Mouse (Mus musculus): ENCODE data around the gene Neo1. TPM values are rescaled to one million over a fixed set of nuclear protein-coding genes. Genes with fewer than 3 reads are reported as not detected.
A peak's percentile ranks its signal among the peaks of the same experiment; 100 is the strongest.

Neo1 gene
- 5.3 TPM in 2 replicates for polyA plus RNA-seq (2016; fragmentation: Nextera tagmentation; extraction: Ambion mirVana)

DNA sequence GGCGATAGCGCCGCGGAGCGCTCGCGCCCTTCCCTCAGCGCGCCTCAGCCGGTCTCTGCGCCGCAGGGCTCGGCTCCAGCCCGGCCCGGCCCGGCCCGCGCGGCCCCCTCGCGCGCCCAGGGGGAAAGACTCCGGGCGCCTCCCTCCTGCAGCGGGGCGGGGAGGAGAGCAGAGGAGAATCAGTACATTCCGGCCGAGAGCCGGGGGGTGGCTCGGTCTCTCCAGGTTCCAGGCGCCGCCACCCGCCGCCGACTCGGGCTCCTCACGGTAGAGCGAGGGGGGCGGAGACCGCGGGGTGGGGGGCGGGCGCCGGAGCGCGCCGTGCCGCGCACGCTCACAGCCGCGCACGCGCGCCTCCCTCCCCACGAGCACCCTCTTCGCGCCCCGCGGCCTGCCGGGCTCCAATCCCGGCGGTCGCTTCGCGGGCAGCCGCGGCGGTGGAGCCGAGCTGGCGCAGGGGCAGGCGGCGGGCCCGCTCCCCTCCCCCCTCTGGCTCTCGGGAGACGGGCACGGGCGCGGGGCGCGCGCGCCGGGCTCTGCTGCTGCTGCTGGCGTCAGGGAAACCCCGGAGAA is at the start of gene Neo1:
Gene Neo1 (minus strand): TSS at position 283 of the 573 bp plus-strand sequence.
- H3K4me3 ChIP-seq = peak within 1 kb of the TSS; percentile 64
- H3K9me3 ChIP-seq (replicated peaks) = no peaks in the 10 kb centered on the region
- peak within 1 kb of the TSS; percentile 82 for H3K27ac ChIP-seq
- peaks cover 55% of the 10 kb centered on the region for H3K27me3 ChIP-seq (replicated peaks)
- peak within 1 kb of the TSS; percentile 75 for H3K4me2 ChIP-seq
- under 1% methylated on average over 46 of the region's 86 CpGs for WGBS (ENCODE audit: insufficient replicate concordance)
- H3K4me1 ChIP-seq = peaks cover 9% of the 10 kb centered on the region; the same call in 1 of the 2 replicates
- peak; percentile 74 for ATAC-seq
- no peaks in the 10 kb centered on the region for H3K36me3 ChIP-seq
- H3K9ac ChIP-seq = peak within 1 kb of the TSS; percentile 60

DNA sequence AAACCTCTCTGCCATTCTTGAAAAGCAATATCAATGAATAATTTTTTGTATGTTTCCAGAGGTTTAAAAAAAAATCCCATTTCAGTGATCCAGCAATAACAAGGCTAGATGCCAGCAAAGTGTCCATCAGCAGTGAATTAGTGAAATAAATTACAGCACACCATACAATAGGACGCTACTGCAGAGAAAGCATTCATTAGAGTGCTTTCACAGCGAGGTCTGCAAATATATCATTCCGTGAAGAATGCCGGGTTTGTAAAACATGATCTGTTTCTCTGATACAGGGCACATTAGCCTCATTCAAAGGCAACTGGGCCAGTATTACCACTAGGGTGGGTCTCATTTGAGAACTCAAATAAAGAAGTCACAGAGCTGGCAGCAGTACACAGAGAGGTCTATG is 39.4 kb upstream of the Neo1 start:
- no peak for ATAC-seq
- Histone ChIP-seq H3K4me1 (no peaks in the 10 kb centered on the region), H3K9me3 (replicated peaks) (no peaks in the 10 kb centered on the region), H3K27me3 (replicated peaks) (peaks cover 3% of the 10 kb centered on the region), H3K4me3 (no peak overlapping the region), H3K9ac (no peak overlapping the region), H3K4me2 (no peak overlapping the region), H3K36me3 (no peaks in the 10 kb centered on the region), H3K27ac (no peak overlapping the region)
- WGBS (ENCODE audit: insufficient replicate concordance) = 83% methylated on average over 4 of the region's 4 CpGs

DNA sequence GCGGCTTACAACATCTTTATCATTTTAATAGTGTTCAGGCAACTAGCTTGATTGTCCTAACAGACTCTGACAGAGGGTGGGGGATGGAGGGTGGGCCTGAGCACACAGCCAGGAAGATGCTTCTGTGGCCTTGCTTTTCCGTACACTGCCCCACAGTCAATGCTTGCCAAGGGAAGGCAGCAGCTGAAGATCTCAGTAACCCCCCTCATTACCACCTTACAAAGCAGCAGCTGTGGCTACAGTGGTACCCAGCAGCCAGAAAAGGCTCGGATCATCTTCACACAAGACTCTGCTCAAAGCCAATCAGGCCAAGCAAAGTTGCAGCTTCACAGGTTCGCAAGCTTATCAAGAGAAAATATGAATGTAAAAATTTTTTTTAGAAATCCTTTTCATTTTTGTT is 37.6 kb upstream of the Neo1 start:
- no peak overlapping the region for H3K9ac ChIP-seq
- WGBS (ENCODE audit: insufficient replicate concordance) = 59% methylated on average over 4 of the region's 4 CpGs
- no peak for ATAC-seq
- H3K27me3 ChIP-seq (replicated peaks) = peaks cover 3% of the 10 kb centered on the region
- no peak overlapping the region for H3K27ac ChIP-seq
- no peak overlapping the region for H3K4me2 ChIP-seq
- no peaks in the 10 kb centered on the region for H3K9me3 ChIP-seq (replicated peaks)
- no peak overlapping the region for H3K4me3 ChIP-seq
- H3K36me3 ChIP-seq = no peaks in the 10 kb centered on the region
- H3K4me1 ChIP-seq = no peaks in the 10 kb centered on the region

DNA sequence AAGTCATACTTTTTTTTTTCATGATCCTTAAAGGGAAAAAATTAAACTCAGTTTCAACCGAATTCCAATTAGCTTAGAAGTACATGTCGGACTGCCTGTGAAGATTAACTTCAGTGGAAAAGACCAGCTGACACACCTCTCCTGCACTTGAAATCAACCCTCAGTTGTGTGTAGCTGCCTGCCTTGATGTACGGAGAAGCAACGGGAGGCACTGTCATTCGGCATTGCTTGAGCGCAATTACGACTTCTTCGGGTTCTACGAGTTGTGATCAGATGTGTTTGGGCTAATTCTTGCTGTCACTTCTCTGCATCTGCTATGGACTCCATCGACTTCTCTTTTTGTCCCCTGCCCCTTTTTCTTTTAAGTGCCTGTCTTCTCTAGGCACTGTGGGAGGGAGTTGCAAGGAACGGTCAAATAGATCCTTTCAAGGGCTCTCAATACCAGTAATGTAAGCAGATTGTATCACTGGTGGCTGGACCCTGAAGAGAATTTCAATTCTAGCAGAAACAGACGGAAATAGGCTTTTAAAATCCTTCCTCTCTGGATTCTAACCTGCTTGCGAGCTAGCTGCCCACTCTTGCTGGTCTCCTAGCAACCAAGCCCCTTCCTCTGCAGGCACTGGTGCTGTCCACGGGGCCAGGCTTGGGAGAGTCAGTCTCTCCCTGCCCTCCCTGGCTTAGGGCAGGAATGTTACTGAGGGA is 36.0 kb upstream of the Neo1 start:
- no peak overlapping the region for H3K27ac ChIP-seq
- 51% methylated on average over 14 of the region's 14 CpGs for WGBS (ENCODE audit: insufficient replicate concordance)
- H3K4me3 ChIP-seq = no peak overlapping the region
- no peak overlapping the region for H3K9ac ChIP-seq
- no peak for ATAC-seq
- no peaks in the 10 kb centered on the region for H3K4me1 ChIP-seq
- no peaks in the 10 kb centered on the region for H3K36me3 ChIP-seq
- H3K9me3 ChIP-seq (replicated peaks) = no peaks in the 10 kb centered on the region
- peaks cover 3% of the 10 kb centered on the region for H3K27me3 ChIP-seq (replicated peaks)
- no peak overlapping the region for H3K4me2 ChIP-seq

DNA sequence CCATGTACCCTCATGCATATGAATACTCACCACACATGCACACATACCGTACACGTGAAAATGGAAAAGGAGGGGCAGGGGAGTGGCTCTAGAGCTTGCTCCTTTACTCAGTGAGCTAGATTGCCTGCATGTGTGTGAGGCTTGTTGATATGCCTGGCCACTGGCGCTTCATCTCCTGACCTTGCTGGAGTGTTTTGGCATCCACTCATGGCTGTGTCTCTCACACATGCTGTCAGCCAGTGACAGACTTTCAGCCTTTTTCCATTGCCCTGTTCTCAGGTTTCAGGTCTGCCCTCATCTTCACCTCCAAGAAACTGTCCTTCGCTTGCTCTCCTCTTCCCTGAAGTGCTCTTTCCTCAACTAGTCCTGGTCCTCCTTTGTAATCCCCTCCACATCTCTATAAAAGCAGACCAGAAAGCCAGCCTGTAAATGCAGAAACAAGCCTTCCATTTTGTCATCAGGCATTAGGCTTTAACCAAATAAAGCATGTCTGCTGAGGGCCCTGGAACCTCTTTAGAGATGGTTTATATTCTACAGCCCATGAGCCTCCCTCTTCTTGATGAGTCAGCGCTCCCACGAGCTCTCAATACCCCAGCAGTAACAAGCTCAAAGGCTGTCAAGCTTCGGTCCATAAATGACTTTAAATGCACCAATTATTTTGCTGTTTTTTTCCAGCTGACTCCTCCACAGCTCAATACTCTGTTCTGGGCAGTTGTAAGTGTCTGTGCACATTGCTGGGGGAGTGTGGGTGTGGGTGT is 35.2 kb upstream of the Neo1 start:
- H3K4me1 ChIP-seq = no peaks in the 10 kb centered on the region
- no peak overlapping the region for H3K4me2 ChIP-seq
- WGBS (ENCODE audit: insufficient replicate concordance) = 69% methylated on average over 7 of the region's 7 CpGs
- no peaks in the 10 kb centered on the region for H3K9me3 ChIP-seq (replicated peaks)
- no peaks in the 10 kb centered on the region for H3K36me3 ChIP-seq
- no peak overlapping the region for H3K9ac ChIP-seq
- H3K4me3 ChIP-seq = no peak overlapping the region
- no peak for ATAC-seq
- H3K27ac ChIP-seq = no peak overlapping the region
- H3K27me3 ChIP-seq (replicated peaks) = peaks cover 3% of the 10 kb centered on the region

DNA sequence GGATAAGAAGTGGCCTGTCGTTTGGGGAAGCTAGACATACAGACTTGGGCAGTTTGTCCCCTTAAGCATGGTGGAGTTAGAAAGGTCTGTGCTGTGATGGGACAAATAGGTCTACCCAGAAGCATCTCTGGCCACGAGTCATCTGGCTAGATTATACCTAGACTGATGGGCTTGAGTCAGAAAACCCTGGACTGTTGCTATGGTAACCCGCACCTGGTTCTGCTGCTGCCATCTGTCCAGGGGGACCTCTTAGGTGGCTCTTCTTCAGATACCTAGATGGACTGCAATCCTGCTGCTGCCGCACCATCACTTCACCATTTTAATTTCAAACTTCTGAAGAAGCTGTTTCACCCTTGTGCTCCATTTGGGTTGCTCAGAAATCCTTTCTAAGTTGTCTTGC is 34.0 kb upstream of the Neo1 start:
- Histone ChIP-seq H3K9me3 (replicated peaks) (no peaks in the 10 kb centered on the region), H3K9ac (no peak overlapping the region), H3K4me1 (no peaks in the 10 kb centered on the region), H3K36me3 (no peaks in the 10 kb centered on the region), H3K27ac (no peak overlapping the region), H3K4me2 (no peak overlapping the region), H3K4me3 (no peak overlapping the region), H3K27me3 (replicated peaks) (peaks cover 3% of the 10 kb centered on the region)
- WGBS (ENCODE audit: insufficient replicate concordance) = 58% methylated on average over 4 of the region's 4 CpGs
- no peak for ATAC-seq

DNA sequence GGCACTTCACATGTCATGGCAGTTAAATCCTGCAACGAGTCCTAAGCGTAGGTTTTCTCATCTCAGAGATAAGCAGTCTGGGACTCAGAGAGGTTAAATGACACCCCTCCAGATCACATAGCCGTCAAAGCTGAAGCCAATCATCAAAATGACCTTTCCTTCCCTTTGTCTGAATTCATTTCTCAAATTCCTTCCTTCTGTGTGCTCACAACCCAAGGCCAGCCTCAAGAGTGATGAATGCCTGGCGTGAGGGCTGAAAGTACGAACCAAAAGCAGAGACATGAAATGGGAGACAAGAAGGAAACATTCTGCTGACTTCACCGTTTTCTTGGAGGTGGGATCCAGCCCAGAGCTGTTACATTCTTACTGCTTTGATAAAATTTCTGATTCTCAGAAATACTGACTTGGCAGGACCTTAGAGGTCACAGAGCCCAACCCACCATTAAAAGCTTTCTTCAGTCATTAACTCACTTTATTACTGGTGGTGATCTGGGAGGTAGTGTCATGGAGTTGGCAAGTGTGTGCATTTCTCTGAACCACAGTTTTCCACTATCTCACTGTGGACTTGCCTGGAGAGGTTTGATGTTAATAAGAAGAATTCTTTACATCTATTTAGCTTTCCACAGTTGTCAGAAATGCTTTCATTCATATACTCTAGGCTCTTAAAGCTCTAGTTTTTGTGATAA is 29.5 kb upstream of the Neo1 start:
- Histone ChIP-seq H3K4me1 (no peaks in the 10 kb centered on the region), H3K36me3 (no peaks in the 10 kb centered on the region), H3K9me3 (replicated peaks) (no peaks in the 10 kb centered on the region), H3K4me2 (no peak overlapping the region), H3K27me3 (replicated peaks) (no peaks in the 10 kb centered on the region), H3K4me3 (no peak overlapping the region), H3K9ac (no peak overlapping the region), H3K27ac (no peak overlapping the region)
- 44% methylated on average over 6 of the region's 6 CpGs for WGBS (ENCODE audit: insufficient replicate concordance)
- ATAC-seq = no peak

DNA sequence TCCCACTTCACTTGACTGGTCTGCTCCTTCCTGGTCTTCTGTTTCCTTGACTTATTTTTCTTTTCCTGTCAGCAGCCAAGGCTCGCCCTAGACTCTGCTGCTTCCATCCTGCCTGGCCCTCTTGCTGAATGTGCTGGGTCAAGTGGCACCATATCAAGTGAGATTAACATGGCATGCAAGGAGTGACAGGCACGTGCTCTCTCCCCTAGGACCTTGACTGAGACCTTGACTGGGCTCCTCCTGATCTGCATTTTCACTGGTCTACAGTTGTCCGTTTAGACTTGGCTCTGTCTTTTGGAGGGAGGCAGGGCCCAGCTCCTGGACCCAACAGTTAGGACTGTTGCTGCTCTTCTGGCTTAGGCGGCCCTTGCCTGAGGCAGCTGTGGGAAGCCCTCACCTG is 26.2 kb upstream of the Neo1 start:
- H3K4me1 ChIP-seq = no peaks in the 10 kb centered on the region
- H3K4me2 ChIP-seq = no peak overlapping the region
- H3K27me3 ChIP-seq (replicated peaks) = no peaks in the 10 kb centered on the region
- no peak for ATAC-seq
- no peaks in the 10 kb centered on the region for H3K9me3 ChIP-seq (replicated peaks)
- 37% methylated on average over 4 of the region's 4 CpGs for WGBS (ENCODE audit: insufficient replicate concordance)
- no peak overlapping the region for H3K4me3 ChIP-seq
- H3K9ac ChIP-seq = no peak overlapping the region
- H3K36me3 ChIP-seq = no peaks in the 10 kb centered on the region
- no peak overlapping the region for H3K27ac ChIP-seq

DNA sequence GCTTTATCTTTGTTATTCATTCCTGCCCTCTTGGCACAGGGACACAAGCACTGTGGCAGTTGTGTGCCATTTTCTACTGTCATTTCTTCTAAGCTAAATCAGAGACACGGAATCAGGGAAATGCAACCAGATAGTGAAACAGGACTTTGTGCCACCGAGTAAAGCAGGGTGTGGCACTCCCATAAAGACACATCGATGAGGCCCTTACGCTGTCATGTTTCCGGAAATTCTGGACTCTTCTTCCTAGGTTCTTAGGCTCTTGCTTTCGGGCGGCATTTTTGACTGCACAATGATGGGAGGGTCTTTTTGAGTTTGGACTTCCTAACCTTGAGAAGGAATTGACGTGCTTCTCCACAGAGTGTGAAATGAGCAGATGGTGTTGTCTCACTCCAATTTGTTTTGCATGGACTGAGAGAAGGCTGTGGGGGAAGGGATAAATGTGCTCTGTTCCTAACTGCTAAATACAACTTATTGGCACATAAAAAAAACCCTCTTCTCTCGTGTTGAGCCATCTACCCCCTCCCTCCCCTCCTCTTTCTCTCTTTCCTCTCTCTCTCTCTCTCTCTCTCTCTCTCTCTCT is 23.9 kb upstream of the Neo1 start:
- no peak overlapping the region for H3K4me2 ChIP-seq
- H3K36me3 ChIP-seq = no peaks in the 10 kb centered on the region
- H3K27me3 ChIP-seq (replicated peaks) = no peaks in the 10 kb centered on the region
- H3K9me3 ChIP-seq (replicated peaks) = no peaks in the 10 kb centered on the region
- no peak overlapping the region for H3K27ac ChIP-seq
- no peak overlapping the region for H3K9ac ChIP-seq
- H3K4me3 ChIP-seq = no peak overlapping the region
- no peaks in the 10 kb centered on the region for H3K4me1 ChIP-seq
- no peak for ATAC-seq
- 59% methylated on average over 9 of the region's 9 CpGs for WGBS (ENCODE audit: insufficient replicate concordance)

DNA sequence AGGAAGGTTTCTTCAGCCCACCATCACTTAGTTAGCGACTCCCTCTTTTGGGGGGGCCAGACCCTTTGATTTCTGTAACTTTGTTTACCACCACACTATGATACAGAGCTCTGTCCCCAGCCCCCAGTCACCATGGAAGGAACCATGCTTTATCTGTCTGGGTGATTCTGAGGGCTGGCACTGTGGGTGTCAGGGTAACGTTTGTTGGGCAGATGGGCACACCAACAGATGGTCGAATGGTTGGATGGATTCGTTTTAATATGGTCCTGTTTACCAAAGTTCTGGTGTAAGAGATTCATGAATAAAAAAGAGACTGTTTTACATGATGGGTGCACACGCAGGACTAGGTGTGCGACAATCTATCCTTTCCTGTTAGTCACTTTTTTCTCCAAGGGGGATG is 22.9 kb upstream of the Neo1 start:
- ATAC-seq = no peak
- WGBS (ENCODE audit: insufficient replicate concordance) = 68% methylated on average over 6 of the region's 6 CpGs
- no peak overlapping the region for H3K27ac ChIP-seq

DNA sequence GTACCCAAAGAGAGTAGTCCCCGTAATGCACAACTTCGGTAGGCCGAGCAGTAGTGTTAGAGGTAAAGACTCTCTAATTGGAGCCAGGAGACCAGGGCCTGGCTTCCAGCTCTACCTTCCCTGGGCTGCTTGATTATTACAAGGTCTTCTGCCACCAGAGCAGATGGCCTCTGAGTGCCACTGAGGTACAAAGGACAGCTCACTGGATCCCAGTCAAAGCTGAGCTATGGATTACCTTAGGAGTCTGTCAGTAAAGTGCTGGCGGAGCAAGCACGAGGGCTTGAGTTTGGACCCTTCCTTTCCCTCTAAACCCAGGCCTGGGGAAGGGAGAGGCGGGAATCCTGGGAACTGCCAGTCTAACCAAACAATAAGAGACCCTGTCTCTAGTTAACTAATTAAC is 21.8 kb upstream of the Neo1 start:
- 64% methylated on average over 6 of the region's 6 CpGs for WGBS (ENCODE audit: insufficient replicate concordance)
- H3K27me3 ChIP-seq (replicated peaks) = no peaks in the 10 kb centered on the region
- H3K36me3 ChIP-seq = no peaks in the 10 kb centered on the region
- H3K9ac ChIP-seq = no peak overlapping the region
- no peak overlapping the region for H3K4me3 ChIP-seq
- no peak for ATAC-seq
- no peak overlapping the region for H3K27ac ChIP-seq
- H3K9me3 ChIP-seq (replicated peaks) = no peaks in the 10 kb centered on the region
- H3K4me1 ChIP-seq = no peaks in the 10 kb centered on the region
- H3K4me2 ChIP-seq = no peak overlapping the region

More for the DNA sequence above, 22.9 kb upstream of the Neo1 start:
- H3K4me1 ChIP-seq = no peaks in the 10 kb centered on the region
- no peak overlapping the region for H3K4me3 ChIP-seq
- H3K4me2 ChIP-seq = no peak overlapping the region
- H3K9me3 ChIP-seq (replicated peaks) = no peaks in the 10 kb centered on the region
- H3K36me3 ChIP-seq = no peaks in the 10 kb centered on the region
- no peaks in the 10 kb centered on the region for H3K27me3 ChIP-seq (replicated peaks)
- no peak overlapping the region for H3K9ac ChIP-seq

DNA sequence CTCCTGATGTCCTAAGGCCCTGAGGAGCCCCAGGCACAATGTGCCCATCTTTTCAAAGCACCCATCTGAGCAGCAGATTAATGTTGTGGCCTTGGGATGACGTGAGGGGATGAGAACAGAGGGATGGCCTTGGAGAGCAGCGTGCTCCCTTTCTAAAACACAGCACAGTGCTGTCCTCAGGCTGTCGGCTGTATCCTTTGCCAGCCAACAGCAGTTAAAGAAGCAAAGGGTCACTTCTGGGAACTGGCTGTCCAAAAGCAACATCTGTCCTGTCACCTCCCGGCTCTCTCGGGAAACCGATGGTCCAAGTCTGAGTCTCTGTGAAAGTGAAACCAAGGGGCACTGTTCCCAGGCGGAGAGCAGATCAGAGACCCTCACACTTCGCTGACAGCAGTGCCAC is 20.0 kb upstream of the Neo1 start:
- H3K4me1 ChIP-seq = no peaks in the 10 kb centered on the region
- no peaks in the 10 kb centered on the region for H3K36me3 ChIP-seq
- ATAC-seq = no peak
- no peak overlapping the region for H3K27ac ChIP-seq
- 70% methylated on average over 8 of the region's 8 CpGs for WGBS (ENCODE audit: insufficient replicate concordance)
- H3K4me3 ChIP-seq = no peak overlapping the region
- no peaks in the 10 kb centered on the region for H3K27me3 ChIP-seq (replicated peaks)
- no peak overlapping the region for H3K4me2 ChIP-seq
- H3K9ac ChIP-seq = no peak overlapping the region
- H3K9me3 ChIP-seq (replicated peaks) = no peaks in the 10 kb centered on the region
